Mouse (Mus musculus): ENCODE data around the gene Zfp652. TPM values are rescaled to one million over a fixed set of nuclear protein-coding genes. Genes with fewer than 3 reads are reported as not detected.
A peak's percentile ranks its signal among the peaks of the same experiment; 100 is the strongest.

Zfp652 gene
- total RNA-seq, 2 experiments from 2014 or later, result 36.4 to 44.1 TPM

GRCm38 (mm10) chr11:95791787-95792186 is 79.3 kb downstream of the Zfp652 start:
- DNase-seq (ENCODE audit: low spot score in 2 of 2), result peak; percentile 64 to 71
- intact Hi-C loops (cut with DNase I), result no loop called here

GRCm38 (mm10) chr11:95792950-95793509 is 80.6 kb downstream of the Zfp652 start:
- intact Hi-C loops (cut with DNase I), result no loop called here
- no peak for DNase-seq (ENCODE audit: low spot score in 2 of 2)

GRCm38 (mm10) chr11:95794201-95794600 is 81.7 kb downstream of the Zfp652 start:
- DNase-seq (ENCODE audit: low spot score in 2 of 2), result no peak
- intact Hi-C loops (cut with DNase I), result no loop called here

GRCm38 (mm10) chr11:95795582-95795981 is 83.1 kb downstream of the Zfp652 start:
- intact Hi-C loops (cut with DNase I), result no loop called here
- no peak for DNase-seq (ENCODE audit: low spot score in 2 of 2)

GRCm38 (mm10) chr11:95805010-95805409 is 92.5 kb downstream of the Zfp652 start:
- intact Hi-C loops (cut with DNase I), result no loop called here
- no peak for DNase-seq (ENCODE audit: low spot score in 2 of 2)

- intact Hi-C loops (cut with DNase I), result no loop called here
- no peak for DNase-seq (ENCODE audit: low spot score in 2 of 2)
Observed at GRCm38 (mm10) chr11:95805527-95805926, 93.1 kb downstream of the Zfp652 start.

- intact Hi-C loops (cut with DNase I), result no loop called here
- DNase-seq (ENCODE audit: low spot score in 2 of 2), result no peak
Observed at GRCm38 (mm10) chr11:95807884-95808283, 95.4 kb downstream of the Zfp652 start.

- intact Hi-C loops (cut with DNase I), result no loop called here
- no peak for DNase-seq (ENCODE audit: low spot score in 2 of 2)
Observed at GRCm38 (mm10) chr11:95808448-95809011, 96.1 kb downstream of the Zfp652 start.

GRCm38 (mm10) chr11:95809603-95810002 is 97.1 kb downstream of the Zfp652 start:
- intact Hi-C loops (cut with DNase I), result no loop called here

GRCm38 (mm10) chr11:95810828-95811227 is 98.4 kb downstream of the Zfp652 start:
- intact Hi-C loops (cut with DNase I), result no loop called here
- DNase-seq (ENCODE audit: low spot score in 2 of 2), result no peak

More at GRCm38 (mm10) chr11:95809603-95810002, 97.1 kb downstream of the Zfp652 start:
- DNase-seq (ENCODE audit: low spot score in 2 of 2), result no peak

- intact Hi-C loops (cut with DNase I), result no loop called here
Observed at GRCm38 (mm10) chr11:95811741-95812140, 99.3 kb downstream of the Zfp652 start.

GRCm38 (mm10) chr11:95812224-95812623 is 99.8 kb downstream of the Zfp652 start:
- intact Hi-C loops (cut with DNase I), result no loop called here
- DNase-seq (ENCODE audit: low spot score in 2 of 2), result no peak

More at GRCm38 (mm10) chr11:95811741-95812140, 99.3 kb downstream of the Zfp652 start:
- DNase-seq (ENCODE audit: low spot score in 2 of 2), result no peak

GRCm38 (mm10) chr11:95814101-95814500 is 101.6 kb downstream of the Zfp652 start:
- DNase-seq (ENCODE audit: low spot score in 2 of 2), result no peak
- intact Hi-C loops (cut with DNase I), result no loop called here

GRCm38 (mm10) chr11:95814857-95815256 is 102.4 kb downstream of the Zfp652 start:
- DNase-seq (ENCODE audit: low spot score in 2 of 2), result no peak
- intact Hi-C loops (cut with DNase I), result no loop called here

- DNase-seq (ENCODE audit: low spot score in 2 of 2), result no peak
- intact Hi-C loops (cut with DNase I), result no loop called here
Observed at GRCm38 (mm10) chr11:95815412-95815811, 102.9 kb downstream of the Zfp652 start.

GRCm38 (mm10) chr11:95819138-95819537 is 106.7 kb downstream of the Zfp652 start:
- intact Hi-C loops (cut with DNase I), result no loop called here
- no peak for DNase-seq (ENCODE audit: low spot score in 2 of 2)

- no peak for DNase-seq (ENCODE audit: low spot score in 2 of 2)
- intact Hi-C loops (cut with DNase I), result loop anchor here (5.0 kb wide), 1 partner anchor 256 kb away; the partner anchor contains the start of gene Atp5g1
Observed at GRCm38 (mm10) chr11:95821511-95821910, 109.0 kb downstream of the Zfp652 start.

GRCm38 (mm10) chr11:95822437-95822836 is 110.0 kb downstream of the Zfp652 start:
- no peak for DNase-seq (ENCODE audit: low spot score in 2 of 2)
- intact Hi-C loops (cut with DNase I), result loop anchor here (5.0 kb wide), 1 partner anchor 255 kb away; the partner anchor contains the start of gene Atp5g1

- intact Hi-C loops (cut with DNase I), result loop anchor here (2.0 to 5.0 kb wide), 2 partner anchors 35 to 253 kb away; partner anchors contain the start of gene Atp5g1
Observed at GRCm38 (mm10) chr11:95824071-95824876, 111.8 kb downstream of the Zfp652 start, which contains the start of gene Phospho1. Gene Phospho1 (plus strand): TSS chr11:95824499.

GRCm38 (mm10) chr11:95824877-95825243 is 112.4 kb downstream of the Zfp652 start:
- DNase-seq (ENCODE audit: low spot score in 2 of 2), result peak; percentile 66 to 69

More at GRCm38 (mm10) chr11:95824071-95824876, 111.8 kb downstream of the Zfp652 start, which contains the start of gene Phospho1:
- peak; percentile 89 to 91 for DNase-seq (ENCODE audit: low spot score in 2 of 2)

More at GRCm38 (mm10) chr11:95824877-95825243, 112.4 kb downstream of the Zfp652 start:
- intact Hi-C loops (cut with DNase I), result loop anchor here (2.0 to 5.0 kb wide), 3 partner anchors 34 to 252 kb away; partner anchors contain the start of genes Atp5g1 and Snf8
